Mouse (Mus musculus): ENCODE measurements around the gene Gstz1. TPM values are rescaled to one million over a fixed set of nuclear protein-coding genes. Genes with fewer than 3 reads are reported as not detected.

Gene Gstz1
- total RNA-seq, 1 experiment from 2014 or later = 0.95 TPM

Other genes with a start within 250 kb of the Gstz1 start
- gene Cipc, start 200.1 kb upstream of the Gstz1 start, total RNA-seq (2017) = 25.1 to 34.7 TPM (median 25.9 TPM) in 3 replicates
- gene Zdhhc22, start 156.7 kb upstream of the Gstz1 start, total RNA-seq (2017) = 0.38 TPM in 1 of 3 replicates, not detected in the others
- gene Tmem63c, start 125.8 kb upstream of the Gstz1 start, total RNA-seq (2017) = not detected in 3 replicates
- not detected in 3 replicates for gene Ngb, start 44.6 kb upstream of the Gstz1 start, total RNA-seq (2017)
- gene Pomt2, start 803 bp downstream of the Gstz1 start, total RNA-seq (2017) = 2.7 to 5.7 TPM (median 4.5 TPM) in 3 replicates
- 0.39 TPM in 1 of 3 replicates, not detected in the others for gene Samd15, start 52.6 kb downstream of the Gstz1 start, total RNA-seq (2017)
- 7.8 to 21.7 TPM (median 12.4 TPM) in 3 replicates for gene Tmed8, start 53.3 kb downstream of the Gstz1 start, total RNA-seq (2017)
- gene Noxred1, start 91.6 kb downstream of the Gstz1 start, total RNA-seq (2017) = 0.29 to 0.86 TPM in 2 of 3 replicates, not detected in the other
- 29.4 to 34.9 TPM (median 34.6 TPM) in 3 replicates for gene Vipas39, start 119.1 kb downstream of the Gstz1 start, total RNA-seq (2017)
- 175 to 197 TPM (median 181 TPM) in 3 replicates for gene Ahsa1, start 119.3 kb downstream of the Gstz1 start, total RNA-seq (2017)
- gene Ism2, start 152.5 kb downstream of the Gstz1 start, total RNA-seq (2017) = not detected in 3 replicates
- 143 to 275 TPM (median 270 TPM) in 3 replicates for gene Sptlc2, start 241.2 kb downstream of the Gstz1 start, total RNA-seq (2017)